Mouse (Mus musculus): ENCODE results near the gene Olfr739.

Olfr739 gene

DNA sequence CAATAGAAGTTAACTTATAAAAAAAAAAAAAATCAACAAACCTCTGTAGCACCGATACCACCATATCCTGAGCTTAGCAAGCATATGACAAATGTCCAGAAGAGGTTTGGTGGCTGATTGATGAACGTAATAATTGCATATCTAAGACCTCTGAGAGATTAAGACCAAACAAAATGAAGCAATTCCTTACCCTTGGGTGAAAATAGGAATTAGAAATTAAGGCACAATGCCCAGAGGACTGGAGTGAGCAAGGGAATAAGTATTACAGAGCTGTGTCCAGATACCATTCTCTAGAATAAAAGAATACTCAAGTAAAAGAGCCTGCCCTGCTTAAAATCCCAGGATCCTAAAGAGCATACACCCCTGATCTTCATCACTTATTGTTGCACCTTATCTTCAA lies at the start of gene Olfr739:
TSS of gene Olfr739 (plus strand) at position 301 of the 400 bp plus-strand sequence.
- DNase-seq, result no peak

DNA sequence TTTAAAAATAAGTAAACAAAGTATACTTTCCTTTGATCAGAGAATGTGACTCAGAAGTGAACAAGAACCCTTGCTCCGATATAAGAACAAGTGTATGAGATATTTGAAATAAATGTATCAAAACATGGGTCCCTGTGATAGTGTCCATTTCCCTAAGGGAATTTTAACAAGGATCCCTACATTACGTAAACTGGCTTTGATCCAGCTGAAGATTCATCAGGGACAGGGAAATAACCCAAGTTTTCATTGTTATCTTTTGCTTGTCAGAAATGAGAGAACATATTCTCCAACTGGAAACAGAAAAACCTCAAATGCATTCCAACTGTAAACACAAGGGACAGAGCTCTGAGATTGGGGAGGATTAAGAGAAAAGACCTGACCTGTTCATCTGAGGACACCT lies 37.6 kb upstream of the Olfr739 start, which contains the start of gene Olfr736:
TSS of gene Olfr736 (plus strand) at position 301 of the 400 bp plus-strand sequence.
- DNase-seq, result no peak

- no peak for DNase-seq
Measured at GRCm38 (mm10) chr14:50407268-50407667, 11.2 kb upstream of the Olfr739 start, which contains the start of gene Olfr738. Olfr738 (plus strand) TSS chr14:50407568.

DNA sequence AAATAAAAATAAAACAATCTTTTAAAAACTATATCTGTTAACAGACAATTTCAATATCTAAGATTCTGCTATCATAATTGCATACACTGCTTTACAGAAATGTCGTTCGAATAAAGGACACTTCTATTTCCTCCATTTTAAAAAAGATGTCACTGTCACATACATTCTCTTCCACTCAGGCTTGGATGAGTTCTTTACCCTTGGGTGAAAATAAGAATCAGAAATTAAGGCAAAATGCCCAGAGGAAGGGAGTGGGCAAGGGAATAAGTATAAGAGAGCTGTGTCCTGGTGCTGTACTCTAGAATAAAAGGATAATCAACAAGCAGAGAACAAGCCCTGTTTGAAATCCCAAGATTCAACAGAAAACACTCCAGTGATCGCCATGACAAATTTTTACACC lies 26.8 kb downstream of the Olfr739 start, which contains the start of gene Olfr740:
TSS of gene Olfr740 (plus strand) at position 301 of the 400 bp plus-strand sequence.
- DNase-seq, result no peak

GRCm38 (mm10) chr14:50472438-50472837 lies 54.0 kb downstream of the Olfr739 start, which contains the start of gene Olfr741:
Olfr741 (plus strand) TSS chr14:50472738.
- DNase-seq, result no peak

All from cerebellum, adult 9-10 months (tissue).